Comparison of ENCODE assay signal across 8 mouse cellular contexts in the genomic region with DNA sequence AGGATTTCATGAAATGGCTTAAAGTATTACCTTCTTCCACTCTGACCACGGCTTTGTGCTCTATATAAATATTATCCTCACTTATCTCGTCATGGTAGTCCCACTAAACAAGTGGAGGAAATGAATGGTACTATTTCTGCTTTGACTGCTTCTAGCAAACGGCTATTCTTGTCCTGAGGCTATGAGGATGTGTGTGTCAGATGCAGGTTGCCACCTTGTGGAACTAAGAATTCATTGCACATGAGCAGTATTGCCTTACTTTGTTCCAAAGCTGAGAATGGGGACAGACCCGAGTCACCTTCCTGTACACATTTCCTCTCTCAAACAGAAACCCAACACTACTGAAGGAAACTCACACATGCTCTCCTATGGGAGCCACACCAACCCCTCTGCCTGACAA.
DNase-seq lines count a peak whose midpoint lies in the region; ATAC-seq lines count a peak whose summit lies in the region.

No protein-coding gene starts in this region.

- peak; percentile 70 for DNase-seq in embryonic facial prominence, embryonic 11.5 days (ENCODE audit: low spot score)
- DNase-seq in embryonic facial prominence, embryonic 10.5 days (ENCODE audit: low spot score), result no peak
- DNase-seq in right cerebral cortex, postnatal 10 days (ENCODE audit: low spot score in 2 of 2), result peak; percentile 36 to 52
- DNase-seq in right cerebral cortex, postnatal 36 days (ENCODE audit: low spot score in 2 of 2), result no peak
- DNase-seq in embryo, embryonic 10.5 days (ENCODE audit: low spot score), result peak; percentile 71
- DNase-seq in intestine, embryonic 14.5 days (ENCODE audit: low spot score), result no peak
- no peak for DNase-seq in gastrocnemius, postnatal 25 days

- no peaks in the 10 kb centered on the region for H3K9me3 ChIP-seq in embryonic facial prominence, embryonic 11.5 days (replicated peaks; ENCODE audit: control insufficient read depth, low read length)
- no peaks in the 10 kb centered on the region for H3K9me3 ChIP-seq in embryonic facial prominence, embryonic 10.5 days
- no peaks in the 10 kb centered on the region for H3K9me3 ChIP-seq in intestine, embryonic 14.5 days (ENCODE audit: control insufficient read depth, low read length)
- H3K9me3 ChIP-seq in midbrain, embryonic 13.5 days, result no peaks in the 10 kb centered on the region

- no peaks in the 10 kb centered on the region for H3K27me3 ChIP-seq in embryonic facial prominence, embryonic 11.5 days (ENCODE audit: control insufficient read depth, insufficient read depth, low read length)
- H3K27me3 ChIP-seq in embryonic facial prominence, embryonic 10.5 days (replicated peaks; ENCODE audit: low read depth, poor library complexity, severe bottlenecking), result 0 out of 2 replicates have a peak, but pooled peaks cover 3% of the 10 kb centered on the region
- 0 out of 2 replicates have a peak, but pooled peaks cover 4% of the 10 kb centered on the region for H3K27me3 ChIP-seq in intestine, embryonic 14.5 days (replicated peaks; ENCODE audit: control insufficient read depth, insufficient read depth, low read length)
- H3K27me3 ChIP-seq in midbrain, embryonic 13.5 days, result no peaks in the 10 kb centered on the region

- no peaks in the 10 kb centered on the region for H3K4me1 ChIP-seq in embryonic facial prominence, embryonic 11.5 days (ENCODE audit: control insufficient read depth, insufficient read depth, low read length)
- H3K4me1 ChIP-seq in embryonic facial prominence, embryonic 10.5 days, result no peaks in the 10 kb centered on the region
- H3K4me1 ChIP-seq in intestine, embryonic 14.5 days (replicated peaks; ENCODE audit: control insufficient read depth, insufficient read depth, low read length), result no peaks in the 10 kb centered on the region
- H3K4me1 ChIP-seq in midbrain, embryonic 13.5 days (replicated peaks), result no peaks in the 10 kb centered on the region

- H3K4me2 ChIP-seq in embryonic facial prominence, embryonic 11.5 days (ENCODE audit: low read depth, low read length), result no peak overlapping the region
- no peak overlapping the region for H3K4me2 ChIP-seq in intestine, embryonic 14.5 days (ENCODE audit: low read length)
- H3K4me2 ChIP-seq in midbrain, embryonic 13.5 days (replicated peaks), result no peak overlapping the region

- ATAC-seq in embryonic facial prominence, embryonic 11.5 days (replicated peaks; ENCODE audit: insufficient number of reproducible peaks, low FRiP score, low TSS enrichment, low read depth), result peak; percentile 39; the same call in 1 of the 2 replicates
- peak; percentile 75 for ATAC-seq in intestine, embryonic 14.5 days (replicated peaks; ENCODE audit: low FRiP score, low TSS enrichment, low read depth)
- peak; percentile 72 for ATAC-seq in midbrain, embryonic 13.5 days

- H3K27ac ChIP-seq in embryonic facial prominence, embryonic 11.5 days (replicated peaks; ENCODE audit: low read depth, low read length), result no peak overlapping the region
- no peak overlapping the region for H3K27ac ChIP-seq in embryonic facial prominence, embryonic 10.5 days (replicated peaks)
- no peak overlapping the region for H3K27ac ChIP-seq in intestine, embryonic 14.5 days (ENCODE audit: low read depth)
- no peak overlapping the region for H3K27ac ChIP-seq in midbrain, embryonic 13.5 days

- WGBS in embryonic facial prominence, embryonic 11.5 days, result 14% methylated on average over 4 of the region's 4 CpGs
- WGBS in embryonic facial prominence, embryonic 10.5 days, result 21% methylated on average over 4 of the region's 4 CpGs
- WGBS in intestine, embryonic 14.5 days, result 10% methylated on average over 4 of the region's 4 CpGs
- 13% methylated on average over 4 of the region's 4 CpGs for WGBS in midbrain, embryonic 13.5 days

- no peaks in the 10 kb centered on the region for H3K36me3 ChIP-seq in embryonic facial prominence, embryonic 11.5 days (replicated peaks; ENCODE audit: control insufficient read depth, insufficient read depth, low read depth, low read length)
- H3K36me3 ChIP-seq in embryonic facial prominence, embryonic 10.5 days (replicated peaks), result no peaks in the 10 kb centered on the region
- no peaks in the 10 kb centered on the region for H3K36me3 ChIP-seq in intestine, embryonic 14.5 days (ENCODE audit: control insufficient read depth, insufficient read depth, low read length)
- no peaks in the 10 kb centered on the region for H3K36me3 ChIP-seq in midbrain, embryonic 13.5 days

- no peak overlapping the region for H3K4me3 ChIP-seq in embryonic facial prominence, embryonic 11.5 days (ENCODE audit: low read depth, low read length)
- H3K4me3 ChIP-seq in embryonic facial prominence, embryonic 10.5 days, result no peak overlapping the region
- H3K4me3 ChIP-seq in intestine, embryonic 14.5 days (ENCODE audit: low read depth, low read length), result no peak overlapping the region
- H3K4me3 ChIP-seq in midbrain, embryonic 13.5 days (replicated peaks), result no peak overlapping the region

- no peak overlapping the region for H3K9ac ChIP-seq in embryonic facial prominence, embryonic 11.5 days (replicated peaks; ENCODE audit: low read length)
- H3K9ac ChIP-seq in intestine, embryonic 14.5 days (ENCODE audit: low read length), result no peak overlapping the region
- no peak overlapping the region for H3K9ac ChIP-seq in midbrain, embryonic 13.5 days (replicated peaks)

Comparison
In these comparisons a context has a peak if more than half of its experiments do, and no peak if none do; other contexts are left out.
1. DNase-seq: peak in embryonic facial prominence, embryonic 11.5 days (single experiment), right cerebral cortex, postnatal 10 days (2 of 2) and embryo, embryonic 10.5 days (single experiment); none in embryonic facial prominence, embryonic 10.5 days (single experiment), right cerebral cortex, postnatal 36 days (0 of 2), intestine, embryonic 14.5 days (single experiment) and gastrocnemius, postnatal 25 days (single experiment).
2. Peak in every context shown above with its lines, with median percentiles within 50 percentile points of each other: ATAC-seq.